Mouse (Mus musculus): Measurements from ENCODE around the gene Mindy4. TPM values are rescaled to one million over a fixed set of nuclear protein-coding genes. Genes with fewer than 3 reads are reported as not detected.
A peak's percentile ranks its signal among the peaks of the same experiment; 100 is the strongest.

Mindy4 gene
- polyA plus RNA-seq, 1 experiment from 2014 or later = 2.1 TPM

GRCm38 (mm10) chr6:55285218-55285617, 82.0 kb downstream of the Mindy4 start:
- ATAC-seq = no peak

GRCm38 (mm10) chr6:55288007-55288602, 84.9 kb downstream of the Mindy4 start:
- 63% methylated on average over 5 of the region's 5 CpGs for WGBS (ENCODE audit: insufficient replicate concordance)
- H3K9me3 ChIP-seq (replicated peaks) = no peaks in the 10 kb centered on the region
- H3K4me1 ChIP-seq = peaks cover 22% of the 10 kb centered on the region
- H3K27me3 ChIP-seq (replicated peaks) = no peaks in the 10 kb centered on the region; the same call in 1 of the 2 replicates
- H3K9ac ChIP-seq = no peak overlapping the region
- no peak overlapping the region for H3K4me2 ChIP-seq
- no peak for ATAC-seq
- H3K4me3 ChIP-seq = no peak overlapping the region
- no peaks in the 10 kb centered on the region for H3K36me3 ChIP-seq
- no peak overlapping the region for H3K27ac ChIP-seq

More at GRCm38 (mm10) chr6:55285218-55285617, 82.0 kb downstream of the Mindy4 start:
- H3K36me3 ChIP-seq = no peaks in the 10 kb centered on the region
- peaks cover 12% of the 10 kb centered on the region; the same call in 1 of the 2 replicates for H3K4me1 ChIP-seq
- H3K9ac ChIP-seq = no peak overlapping the region
- H3K27ac ChIP-seq = no peak overlapping the region
- WGBS (ENCODE audit: insufficient replicate concordance) = 47% methylated on average over 5 of the region's 5 CpGs
- no peaks in the 10 kb centered on the region; the same call in 1 of the 2 replicates for H3K9me3 ChIP-seq (replicated peaks)
- no peak overlapping the region for H3K4me2 ChIP-seq
- H3K27me3 ChIP-seq (replicated peaks) = no peaks in the 10 kb centered on the region; the same call in 1 of the 2 replicates
- H3K4me3 ChIP-seq = no peak overlapping the region

GRCm38 (mm10) chr6:55294549-55295131, 91.5 kb downstream of the Mindy4 start:
- 57% methylated on average over 19 of the region's 19 CpGs for WGBS (ENCODE audit: insufficient replicate concordance)
- no peak overlapping the region for H3K27ac ChIP-seq
- H3K9me3 ChIP-seq (replicated peaks) = no peaks in the 10 kb centered on the region
- H3K27me3 ChIP-seq (replicated peaks) = no peaks in the 10 kb centered on the region
- H3K4me1 ChIP-seq = peaks cover 23% of the 10 kb centered on the region
- H3K9ac ChIP-seq = no peak overlapping the region
- no peak for ATAC-seq
- H3K36me3 ChIP-seq = no peaks in the 10 kb centered on the region
- H3K4me3 ChIP-seq = no peak overlapping the region
- no peak overlapping the region for H3K4me2 ChIP-seq

- Histone ChIP-seq H3K27me3 (replicated peaks) (no peaks in the 10 kb centered on the region), H3K4me3 (no peak overlapping the region), H3K9me3 (replicated peaks) (no peaks in the 10 kb centered on the region), H3K36me3 (no peaks in the 10 kb centered on the region), H3K4me2 (no peak overlapping the region), H3K4me1 (peaks cover 30% of the 10 kb centered on the region), H3K9ac (no peak overlapping the region), H3K27ac (no peak overlapping the region)
- WGBS (ENCODE audit: insufficient replicate concordance) = 86% methylated on average over 1 of the region's 1 CpGs
- no peak for ATAC-seq
Observed at GRCm38 (mm10) chr6:55295325-55295724, 92.1 kb downstream of the Mindy4 start.

GRCm38 (mm10) chr6:55299482-55299881, 96.3 kb downstream of the Mindy4 start:
- Histone ChIP-seq H3K9ac (no peak overlapping the region), H3K27me3 (replicated peaks) (no peaks in the 10 kb centered on the region), H3K9me3 (replicated peaks) (no peaks in the 10 kb centered on the region), H3K4me3 (no peak overlapping the region), H3K27ac (peak overlapping the region; percentile 46), H3K36me3 (no peaks in the 10 kb centered on the region), H3K4me2 (no peak overlapping the region), H3K4me1 (peaks cover 25% of the 10 kb centered on the region)
- WGBS (ENCODE audit: insufficient replicate concordance) = 38% methylated on average over 8 of the region's 8 CpGs
- peak; percentile 76 for ATAC-seq

GRCm38 (mm10) chr6:55299917-55300316, 96.7 kb downstream of the Mindy4 start:
- peaks cover 25% of the 10 kb centered on the region for H3K4me1 ChIP-seq
- H3K9me3 ChIP-seq (replicated peaks) = no peaks in the 10 kb centered on the region
- H3K4me3 ChIP-seq = no peak overlapping the region
- no peak overlapping the region for H3K9ac ChIP-seq
- WGBS (ENCODE audit: insufficient replicate concordance) = 72% methylated on average over 2 of the region's 2 CpGs
- H3K27ac ChIP-seq = peak overlapping the region; percentile 46
- no peaks in the 10 kb centered on the region for H3K36me3 ChIP-seq
- no peak overlapping the region for H3K4me2 ChIP-seq
- no peak for ATAC-seq
- no peaks in the 10 kb centered on the region for H3K27me3 ChIP-seq (replicated peaks)

GRCm38 (mm10) chr6:55300704-55301103, 97.5 kb downstream of the Mindy4 start:
- Histone ChIP-seq H3K4me3 (no peak overlapping the region), H3K9ac (no peak overlapping the region), H3K36me3 (no peaks in the 10 kb centered on the region), H3K4me2 (no peak overlapping the region), H3K9me3 (replicated peaks) (no peaks in the 10 kb centered on the region), H3K27ac (no peak overlapping the region), H3K4me1 (peaks cover 25% of the 10 kb centered on the region), H3K27me3 (replicated peaks) (no peaks in the 10 kb centered on the region)
- 45% methylated on average over 11 of the region's 11 CpGs for WGBS (ENCODE audit: insufficient replicate concordance)
- ATAC-seq = no peak

- no peak overlapping the region for H3K9ac ChIP-seq
- WGBS (ENCODE audit: insufficient replicate concordance) = 61% methylated on average over 2 of the region's 2 CpGs
- no peak overlapping the region for H3K4me2 ChIP-seq
- no peak overlapping the region for H3K4me3 ChIP-seq
- no peaks in the 10 kb centered on the region for H3K9me3 ChIP-seq (replicated peaks)
- H3K27me3 ChIP-seq (replicated peaks) = no peaks in the 10 kb centered on the region
- H3K27ac ChIP-seq = no peak overlapping the region
- H3K36me3 ChIP-seq = no peaks in the 10 kb centered on the region
- ATAC-seq = no peak
- H3K4me1 ChIP-seq = peaks cover 29% of the 10 kb centered on the region
Observed at GRCm38 (mm10) chr6:55310179-55310578, 107.0 kb downstream of the Mindy4 start.

GRCm38 (mm10) chr6:55311962-55312361, 108.8 kb downstream of the Mindy4 start:
- H3K4me3 ChIP-seq = no peak overlapping the region
- no peak overlapping the region for H3K4me2 ChIP-seq
- no peaks in the 10 kb centered on the region for H3K27me3 ChIP-seq (replicated peaks)
- H3K4me1 ChIP-seq = peaks cover 29% of the 10 kb centered on the region
- no peak overlapping the region for H3K27ac ChIP-seq
- WGBS (ENCODE audit: insufficient replicate concordance) = 66% methylated on average over 5 of the region's 5 CpGs
- no peaks in the 10 kb centered on the region for H3K36me3 ChIP-seq
- H3K9me3 ChIP-seq (replicated peaks) = no peaks in the 10 kb centered on the region
- no peak overlapping the region for H3K9ac ChIP-seq
- ATAC-seq = no peak

- Histone ChIP-seq H3K4me2 (no peak overlapping the region), H3K4me3 (no peak overlapping the region), H3K27ac (peak overlapping the region; percentile 59), H3K9me3 (replicated peaks) (no peaks in the 10 kb centered on the region), H3K27me3 (replicated peaks) (no peaks in the 10 kb centered on the region), H3K9ac (no peak overlapping the region), H3K36me3 (no peaks in the 10 kb centered on the region), H3K4me1 (peaks cover 33% of the 10 kb centered on the region)
- WGBS (ENCODE audit: insufficient replicate concordance) = 28% methylated on average over 4 of the region's 4 CpGs
- ATAC-seq = peak; percentile 75
Observed at GRCm38 (mm10) chr6:55313893-55314292, 110.7 kb downstream of the Mindy4 start.

GRCm38 (mm10) chr6:55314628-55315027, 111.4 kb downstream of the Mindy4 start:
- WGBS (ENCODE audit: insufficient replicate concordance) = 81% methylated on average over 8 of the region's 8 CpGs

GRCm38 (mm10) chr6:55318597-55318996, 115.4 kb downstream of the Mindy4 start:
- H3K4me2 ChIP-seq = no peak overlapping the region
- no peaks in the 10 kb centered on the region for H3K27me3 ChIP-seq (replicated peaks)
- no peaks in the 10 kb centered on the region for H3K36me3 ChIP-seq
- H3K4me1 ChIP-seq = peaks cover 64% of the 10 kb centered on the region
- H3K9me3 ChIP-seq (replicated peaks) = no peaks in the 10 kb centered on the region
- no peak overlapping the region for H3K9ac ChIP-seq
- no peak for ATAC-seq
- no peak overlapping the region for H3K4me3 ChIP-seq
- WGBS (ENCODE audit: insufficient replicate concordance) = 77% methylated on average over 3 of the region's 3 CpGs
- H3K27ac ChIP-seq = no peak overlapping the region

More at GRCm38 (mm10) chr6:55314628-55315027, 111.4 kb downstream of the Mindy4 start:
- no peaks in the 10 kb centered on the region for H3K27me3 ChIP-seq (replicated peaks)
- H3K9me3 ChIP-seq (replicated peaks) = no peaks in the 10 kb centered on the region
- peaks cover 41% of the 10 kb centered on the region for H3K4me1 ChIP-seq
- H3K4me3 ChIP-seq = no peak overlapping the region
- H3K36me3 ChIP-seq = no peaks in the 10 kb centered on the region
- H3K4me2 ChIP-seq = no peak overlapping the region
- H3K27ac ChIP-seq = peak overlapping the region; percentile 59
- ATAC-seq = no peak
- H3K9ac ChIP-seq = no peak overlapping the region
